Mouse (Mus musculus) liver, embryonic 14.5 days (tissue): Measurements from ENCODE around the gene Ing3. TPM values are rescaled to one million over a fixed set of nuclear protein-coding genes. Genes with fewer than 3 reads are reported as not detected.

Experiments used
- ATAC-seq: fragments of 200-750 bp; cut with Nextera tagmentation; 2 replicates; pipeline ENCODE4 v1.8.0; 2017; ENCODE audit warnings: moderate number of reproducible peaks, mild to moderate bottlenecking, moderate library complexity; ENCODE audit not compliant: insufficient read depth
- DNase-seq, 3 experiments: peaks; one replicate each; pipeline ENCODE4 v3.0.0-alpha.2; 2012 to 2013; ENCODE audit warnings: low read depth in 3 of 3, low spot score in 3 of 3
- H3K27ac ChIP-seq: fragments of 300-500 bp; sonication (generic); 2 replicates; pipeline ENCODE4 v1.5.1; 2014; ENCODE audit warnings: moderate library complexity, mild to moderate bottlenecking, control low read depth, inconsistent platforms
- H3K27me3 ChIP-seq: fragments of 300-500 bp; sonication (generic); 2 replicates; pipeline ENCODE4 v1.6.1; 2014; ENCODE audit warnings: mild to moderate bottlenecking, low read length, moderate library complexity; ENCODE audit not compliant: control insufficient read depth, insufficient read depth
- H3K36me3 ChIP-seq: fragments of 300-500 bp; sonication (generic); replicated peaks from 2 replicates; pipeline ENCODE4 v1.6.1; 2014; ENCODE audit warnings: low read depth; ENCODE audit not compliant: control insufficient read depth, insufficient read depth
- H3K4me1 ChIP-seq, 2 experiments: fragments of 200-500 bp in 1 of 2; fragments of 300-500 bp in 1 of 2; sonication (generic) in 1 of 2; replicated peaks; 2 replicates each; pipeline ENCODE4 v1.6.1; 2012 to 2014; ENCODE audit warnings: antibody characterized with exemption in 1 of 2, inconsistent platforms in 1 of 2, low read length in 1 of 2; ENCODE audit not compliant: control insufficient read depth in 2 of 2, insufficient read depth in 2 of 2
- H3K4me2 ChIP-seq: fragments of 300-500 bp; sonication (generic); 2 replicates; pipeline ENCODE4 v1.6.1; 2014; ENCODE audit warnings: low read depth, mild to moderate bottlenecking, control low read depth, moderate library complexity
- H3K4me3 ChIP-seq, 2 experiments: fragments of 200-500 bp in 1 of 2; fragments of 300-500 bp in 1 of 2; sonication (generic) in 1 of 2; 2 replicates each; pipeline ENCODE4 v1.5.1; 2012 to 2014; ENCODE audit warnings: low read depth in 2 of 2, low read length in 2 of 2, mild to moderate bottlenecking in 2 of 2, control low read depth in 1 of 2, inconsistent platforms in 1 of 2, moderate library complexity in 1 of 2; ENCODE audit not compliant: insufficient read depth in 1 of 2
- H3K9ac ChIP-seq: fragments of 300-500 bp; sonication (generic); replicated peaks from 2 replicates; pipeline ENCODE4 v1.6.1; 2014; ENCODE audit warnings: mild to moderate bottlenecking, control low read depth, moderate library complexity
- H3K9me3 ChIP-seq: fragments of 300-500 bp; sonication (generic); 2 replicates; pipeline ENCODE4 v1.6.1; 2016; ENCODE audit warnings: low read length, mixed read lengths; ENCODE audit not compliant: control insufficient read depth
- CTCF ChIP-seq: IDR thresholded peaks from 2 replicates; pipeline ENCODE4 v1.5.1; 2016; ENCODE audit warnings: antibody characterized with exemption, low read depth, control low read depth
- EP300 ChIP-seq: IDR thresholded peaks from 2 replicates; pipeline ENCODE4 v1.6.1; 2016; ENCODE audit warnings: antibody characterized with exemption, low read depth
- WGBS: fragments of 180-500 bp; shearing (Covaris S2); extraction: QIAGEN DNeasy Blood & Tissue Kit; methylation state at CpG from one replicate; pipeline ENCODE4 v1.1.7; 2014; ENCODE audit not compliant: insufficient replicate concordance; 5-methylcytosine and 5-hydroxymethylcytosine counted together
- polyA plus RNA-seq, 2 experiments: library from polyadenylated mRNA; depleted of rRNA in 1 of 2; stranded (reverse) in 1 of 2; unstranded in 1 of 2; fragments of >200 nt; fragmentation: Nextera tagmentation in 1 of 2; extraction: Ambion mirVana in 1 of 2; gene quantifications; 2 replicates each; pipeline versions ENCODE4 v1.2.1 to v1.2.3; 2012 to 2014

Ing3 gene
- polyA plus RNA-seq, 2 experiments: 5.5 to 16.6 TPM

DNA sequence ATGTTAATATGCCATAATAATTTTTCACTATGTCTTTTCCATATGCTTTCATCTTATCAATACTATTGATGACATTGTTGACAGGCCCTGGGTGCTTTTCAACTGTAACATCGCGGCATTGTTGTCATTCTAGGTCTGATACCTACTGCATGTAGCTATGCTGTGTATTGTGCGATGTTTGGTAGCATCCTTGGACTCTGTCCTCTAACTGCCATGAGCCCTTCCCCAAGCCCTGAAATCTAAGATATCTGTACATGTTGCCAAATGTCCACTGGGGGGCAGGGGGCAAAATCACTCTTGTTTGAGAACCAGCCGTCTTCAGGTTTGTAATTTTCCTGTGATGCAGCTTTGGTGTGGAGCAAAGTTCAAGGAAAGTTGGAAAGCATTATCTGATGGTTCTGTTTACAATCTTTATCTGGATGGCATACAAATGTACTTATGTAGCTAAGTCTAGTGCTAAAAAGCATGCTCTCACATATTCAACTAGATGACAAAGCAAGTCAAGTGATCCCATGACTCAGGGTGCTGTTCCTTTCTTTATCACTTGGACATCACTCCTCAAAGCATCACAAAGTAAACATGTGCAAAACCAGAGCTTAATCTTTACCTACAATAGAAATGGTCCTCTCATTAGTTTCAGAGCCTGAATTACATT lies 11.3 kb upstream of the Ing3 start:
- Histone ChIP-seq H3K4me3 (no peak overlapping the region), H3K4me2 (no peak overlapping the region), H3K9me3 (no peaks in the 10 kb centered on the region), H3K36me3 (no peaks in the 10 kb centered on the region), H3K9ac (no peak overlapping the region), H3K27me3 (no peaks in the 10 kb centered on the region), H3K4me1 (0 out of 4 replicates have a peak, but pooled peaks cover 0 to 2% of the 10 kb centered on the region in 2 experiments), H3K27ac (no peak overlapping the region)
- DNase-seq (no peak), ATAC-seq (no peak)
- WGBS: 59% methylated on average over 4 of the region's 4 CpGs
- TF ChIP-seq EP300 (no peak), CTCF (no peak)

DNA sequence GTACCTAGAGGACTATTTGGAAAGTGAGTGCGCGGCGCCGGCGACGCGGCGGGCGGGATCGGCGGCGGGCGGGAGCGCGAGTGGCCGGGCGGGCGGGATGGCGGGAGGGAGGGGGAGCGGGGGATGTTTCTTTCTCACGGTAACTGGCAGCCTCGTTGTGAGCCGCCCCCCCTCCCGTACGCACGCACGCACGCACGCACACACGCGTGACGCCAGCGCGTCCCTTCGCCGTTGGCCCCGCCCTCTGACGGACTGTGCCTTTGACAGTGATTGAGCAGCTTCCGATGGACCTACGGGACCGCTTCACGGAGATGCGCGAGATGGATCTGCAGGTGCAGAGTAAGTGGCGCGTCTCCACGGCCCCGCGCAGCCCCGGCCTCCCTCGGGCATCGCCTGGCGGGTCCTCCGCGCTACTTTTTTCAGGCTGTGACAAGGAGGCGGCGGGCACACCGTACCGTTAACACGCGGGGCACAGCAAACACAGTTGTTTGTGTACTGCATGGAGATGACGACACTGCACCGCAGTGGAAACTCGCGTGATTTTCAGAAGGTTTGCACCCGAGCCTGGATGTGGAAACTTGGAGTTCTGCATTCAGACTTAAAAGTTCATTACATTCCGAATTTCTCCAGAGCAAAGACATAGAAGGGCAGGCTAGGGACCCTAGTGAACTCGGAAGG lies 539 bp downstream of the Ing3 start:
- WGBS: under 1% methylated on average over 55 of the region's 68 CpGs
- peak; percentile 91 for ATAC-seq

DNA sequence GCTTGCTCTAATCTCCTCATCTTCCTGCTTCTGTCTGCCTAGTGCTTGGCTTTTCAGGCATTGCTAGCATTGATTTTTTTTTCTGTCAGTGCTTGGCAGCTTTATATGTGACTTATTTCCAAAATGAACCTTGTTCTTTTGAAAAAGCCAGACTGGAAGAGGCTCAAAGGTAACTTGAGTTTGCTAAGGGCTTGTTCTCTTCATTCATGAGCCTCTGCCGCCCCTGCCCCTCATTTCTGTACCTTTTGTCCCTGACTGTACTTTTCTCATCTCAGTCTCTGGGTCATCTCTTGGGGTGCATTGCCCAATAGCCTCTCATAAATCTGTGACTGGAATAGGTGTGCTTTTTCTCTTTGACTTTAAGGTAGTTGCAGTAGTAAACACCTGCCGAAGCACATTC lies 1.3 kb downstream of the Ing3 start:
- TF ChIP-seq EP300: no peak
- TF ChIP-seq CTCF: no peak
- Histone ChIP-seq H3K27ac (no peak overlapping the region), H3K27me3 (no peaks in the 10 kb centered on the region), H3K36me3 (peaks cover 3% of the 10 kb centered on the region), H3K4me3 (peak overlapping the region; percentile 79 to 86; a peak in 3 of 4 replicates), H3K4me2 (peak overlapping the region; percentile 95), H3K9me3 (no peaks in the 10 kb centered on the region), H3K4me1 (peaks cover 6 to 10% of the 10 kb centered on the region in 2 experiments; a peak in 3 of 4 replicates), H3K9ac (peak overlapping the region; percentile 63)
- WGBS: 78% methylated on average over 2 of the region's 2 CpGs
- DNase-seq: no peak
- ATAC-seq: no peak

More for the DNA sequence above, 539 bp downstream of the Ing3 start:
- H3K27ac ChIP-seq: peak overlapping the region; percentile 92
- TF ChIP-seq CTCF (peak; percentile 19; the same call in 1 of the 2 replicates), EP300 (no peak)
- peak overlapping the region; percentile 95 for H3K4me2 ChIP-seq
- H3K4me1 ChIP-seq: peaks cover 6 to 10% of the 10 kb centered on the region in 2 experiments; a peak in 3 of 4 replicates
- DNase-seq: peak; percentile 90 to 92 (median 91)
- peak overlapping the region; percentile 79 to 86 for H3K4me3 ChIP-seq
- H3K9me3 ChIP-seq: no peaks in the 10 kb centered on the region
- peak overlapping the region; percentile 96 for H3K9ac ChIP-seq
- H3K36me3 ChIP-seq: peaks cover 3% of the 10 kb centered on the region; the same call in 1 of the 2 replicates
- no peaks in the 10 kb centered on the region for H3K27me3 ChIP-seq

DNA sequence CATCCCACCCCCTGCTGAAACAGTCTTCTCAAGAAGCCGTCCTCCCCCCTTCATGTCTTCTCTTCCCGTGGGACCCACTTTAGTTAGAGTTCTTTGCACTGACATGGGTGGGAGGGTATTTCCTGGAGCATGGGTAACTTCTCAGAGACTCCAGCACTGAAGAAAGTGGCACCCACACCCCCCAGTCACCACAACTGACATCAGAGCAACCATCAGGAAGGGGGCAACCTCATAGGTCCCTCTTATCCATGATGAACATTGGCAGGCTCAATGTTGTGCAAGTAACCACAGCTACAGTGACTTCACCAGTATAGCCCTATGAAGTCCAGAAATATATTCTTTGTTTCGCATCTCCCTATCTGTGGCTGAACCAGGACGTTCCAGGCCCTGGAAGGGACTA lies 6.1 kb downstream of the Ing3 start:
- 0 out of 2 replicates have a peak, but pooled peaks have one; percentile 21 for ATAC-seq
- Histone ChIP-seq H3K4me3 (no peak overlapping the region), H3K36me3 (peaks cover 3% of the 10 kb centered on the region), H3K4me2 (no peak overlapping the region), H3K27ac (no peak overlapping the region), H3K9ac (no peak overlapping the region), H3K4me1 (peaks cover 2 to 7% of the 10 kb centered on the region in 2 experiments; a peak in 3 of 4 replicates), H3K9me3 (no peaks in the 10 kb centered on the region), H3K27me3 (no peaks in the 10 kb centered on the region)
- TF ChIP-seq CTCF (no peak), EP300 (no peak)
- DNase-seq: no peak
- 70% methylated on average over 4 of the region's 4 CpGs for WGBS

DNA sequence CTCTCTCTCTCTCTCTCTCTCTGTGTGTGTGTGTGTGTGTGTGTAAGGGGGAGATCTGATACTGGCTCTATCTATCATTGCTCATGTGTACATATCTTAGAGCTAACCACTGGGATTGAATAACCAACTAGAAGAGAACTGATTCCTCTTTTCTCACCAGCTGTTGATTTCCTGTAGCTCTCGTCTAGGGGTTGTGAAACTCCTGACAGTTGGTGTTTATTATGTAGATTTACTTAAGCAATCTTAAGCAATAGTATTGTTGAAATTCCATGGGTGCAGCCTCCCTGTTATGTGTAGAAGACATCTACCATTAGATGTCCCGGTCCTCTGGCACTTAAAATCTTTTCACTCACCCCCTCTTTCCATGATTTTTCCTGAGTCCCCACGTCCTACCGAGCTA lies 9.6 kb downstream of the Ing3 start:
- 59% methylated on average over 4 of the region's 4 CpGs for WGBS

More for the DNA sequence above, 9.6 kb downstream of the Ing3 start:
- no peaks in the 10 kb centered on the region for H3K27me3 ChIP-seq
- ATAC-seq: no peak
- no peak overlapping the region for H3K9ac ChIP-seq
- H3K4me3 ChIP-seq: no peak overlapping the region
- no peak for TF ChIP-seq CTCF
- TF ChIP-seq EP300: no peak
- no peaks in the 10 kb centered on the region for H3K9me3 ChIP-seq
- H3K4me2 ChIP-seq: no peak overlapping the region
- DNase-seq: peak in 1 of 3 experiments; percentile 27
- no peaks in the 10 kb centered on the region; the same call in none of the 2 replicates for H3K36me3 ChIP-seq
- peaks cover 0 to 2% of the 10 kb centered on the region in 2 experiments; a peak in 2 of 4 replicates for H3K4me1 ChIP-seq
- no peak overlapping the region for H3K27ac ChIP-seq
